Mouse (Mus musculus): ENCODE data around the gene Plscr4. TPM values are rescaled to one million over a fixed set of nuclear protein-coding genes. Genes with fewer than 3 reads are reported as not detected.
A peak's percentile ranks its signal among the peaks of the same experiment; 100 is the strongest.

Plscr4 gene
- polyA plus RNA-seq, 1 experiment = 10.8 TPM

DNA sequence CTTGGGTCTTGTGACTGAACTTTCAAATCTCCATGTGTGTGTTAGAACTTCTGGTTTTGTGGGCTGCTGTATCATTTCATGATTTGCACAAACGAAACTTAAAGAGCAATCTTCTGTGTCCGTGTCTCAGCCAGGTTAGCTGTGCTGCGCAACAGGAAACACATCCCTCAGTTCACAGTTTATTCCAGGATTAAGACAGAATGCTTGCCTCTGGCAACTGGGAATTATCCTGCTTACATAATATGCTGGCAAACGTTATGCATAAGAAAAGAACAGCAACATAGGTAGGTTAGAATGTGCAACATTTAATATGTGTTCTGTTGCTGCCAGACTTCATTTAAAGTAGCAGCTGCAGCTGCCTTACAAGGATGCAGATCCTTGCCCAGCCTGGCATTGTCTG, 10.6 kb downstream of the Plscr4 start:
- peaks cover 8% of the 10 kb centered on the region for H3K4me1 ChIP-seq (ENCODE audit: control insufficient read depth, insufficient read depth, low read length)
- H3K4me3 ChIP-seq (ENCODE audit: insufficient read depth, low read length) = no peak overlapping the region
- no peak for TF ChIP-seq POLR2A (IDR thresholded peaks at IDR 0.05; ENCODE audit: borderline replicate concordance, low read depth, low read length)
- TF ChIP-seq CTCF (IDR thresholded peaks at IDR 0.05; ENCODE audit: low read depth, low read length) = no peak
- no peak overlapping the region for H3K27ac ChIP-seq (ENCODE audit: insufficient read depth, low read depth, low read length)

DNA sequence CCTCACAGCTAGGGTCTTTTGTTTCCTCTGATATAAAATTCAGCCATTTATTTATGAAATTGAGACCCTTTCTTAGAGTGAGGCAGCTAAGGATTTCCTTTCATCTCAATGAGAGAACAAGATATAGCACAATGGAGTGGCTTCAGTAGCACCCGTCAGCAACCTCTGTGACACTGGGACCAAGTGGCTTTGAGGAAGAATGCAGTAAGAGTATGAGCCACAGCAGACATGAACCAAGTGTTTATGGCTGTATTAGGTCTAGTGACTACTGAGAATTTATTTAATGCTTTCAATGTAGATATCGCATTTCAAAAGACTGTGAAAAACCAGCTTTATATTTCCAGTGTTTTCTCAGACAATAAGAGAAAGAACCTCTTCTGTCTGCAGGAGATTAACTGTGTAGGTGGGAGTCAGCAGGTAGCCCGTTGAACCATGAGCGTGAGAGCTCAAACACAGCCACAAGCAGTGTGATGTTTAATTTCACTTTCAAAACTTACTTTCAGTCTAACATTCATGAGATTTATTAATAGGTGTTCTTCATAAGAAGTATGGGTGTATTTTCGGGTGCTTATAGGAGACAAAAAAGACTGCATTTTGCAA, 15.2 kb downstream of the Plscr4 start:
- H3K27ac ChIP-seq (ENCODE audit: insufficient read depth, low read depth, low read length) = no peak overlapping the region
- H3K4me3 ChIP-seq (ENCODE audit: insufficient read depth, low read length) = no peak overlapping the region
- TF ChIP-seq POLR2A (IDR thresholded peaks at IDR 0.05; ENCODE audit: borderline replicate concordance, low read depth, low read length) (no peak), CTCF (IDR thresholded peaks at IDR 0.05; ENCODE audit: low read depth, low read length) (no peak)

DNA sequence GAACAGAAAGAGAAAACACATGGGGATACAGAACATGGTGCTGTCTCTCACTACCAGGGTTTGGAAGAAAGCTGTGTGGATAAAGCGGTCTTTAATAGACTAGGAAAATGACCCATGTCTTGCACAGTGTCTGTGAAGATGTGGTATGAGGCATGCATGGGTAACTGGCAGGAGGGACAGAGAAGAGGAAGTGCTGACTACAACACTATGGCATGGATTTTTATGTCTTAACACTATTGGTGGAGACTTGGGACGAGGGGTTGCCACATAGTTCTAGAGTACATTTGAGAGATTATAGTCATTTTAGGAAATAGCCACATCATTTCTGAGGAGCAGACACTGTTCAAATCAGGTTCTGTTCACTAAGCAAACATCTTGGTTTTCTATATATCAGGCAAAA, 16.0 kb downstream of the Plscr4 start:
- TF ChIP-seq POLR2A (IDR thresholded peaks at IDR 0.05; ENCODE audit: borderline replicate concordance, low read depth, low read length) (no peak), CTCF (IDR thresholded peaks at IDR 0.05; ENCODE audit: low read depth, low read length) (no peak)
- H3K27ac ChIP-seq (ENCODE audit: insufficient read depth, low read depth, low read length) = no peak overlapping the region
- H3K4me1 ChIP-seq (ENCODE audit: control insufficient read depth, insufficient read depth, low read length) = peaks cover 9% of the 10 kb centered on the region; the same call in 1 of the 2 replicates
- H3K4me3 ChIP-seq (ENCODE audit: insufficient read depth, low read length) = no peak overlapping the region

More for the DNA sequence above, 15.2 kb downstream of the Plscr4 start:
- peaks cover 11% of the 10 kb centered on the region for H3K4me1 ChIP-seq (ENCODE audit: control insufficient read depth, insufficient read depth, low read length)

DNA sequence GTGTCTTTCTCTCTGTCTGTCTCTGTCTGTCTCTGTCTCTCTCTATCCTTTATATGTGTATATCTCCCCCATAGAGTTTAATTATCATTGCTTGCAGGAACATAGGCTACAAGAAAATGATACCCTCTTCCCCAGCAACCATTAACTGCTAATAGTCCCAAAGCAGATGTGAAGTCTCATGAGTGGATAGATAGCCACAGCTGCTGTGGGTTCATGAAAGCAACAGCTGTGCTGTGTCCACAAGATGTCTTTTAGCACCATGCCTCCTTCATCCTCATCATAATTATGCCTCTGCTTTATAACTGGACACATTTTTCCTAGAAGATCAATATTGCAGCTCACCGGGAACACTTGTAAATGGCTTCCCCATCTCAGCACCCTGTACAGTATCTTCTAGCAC, 17.1 kb downstream of the Plscr4 start:
- Histone ChIP-seq H3K27ac (ENCODE audit: insufficient read depth, low read depth, low read length) (no peak overlapping the region), H3K4me1 (ENCODE audit: control insufficient read depth, insufficient read depth, low read length) (peaks cover 9% of the 10 kb centered on the region; the same call in 1 of the 2 replicates), H3K4me3 (ENCODE audit: insufficient read depth, low read length) (no peak overlapping the region)
- TF ChIP-seq CTCF (IDR thresholded peaks at IDR 0.05; ENCODE audit: low read depth, low read length) = no peak
- TF ChIP-seq POLR2A (IDR thresholded peaks at IDR 0.05; ENCODE audit: borderline replicate concordance, low read depth, low read length) = no peak

DNA sequence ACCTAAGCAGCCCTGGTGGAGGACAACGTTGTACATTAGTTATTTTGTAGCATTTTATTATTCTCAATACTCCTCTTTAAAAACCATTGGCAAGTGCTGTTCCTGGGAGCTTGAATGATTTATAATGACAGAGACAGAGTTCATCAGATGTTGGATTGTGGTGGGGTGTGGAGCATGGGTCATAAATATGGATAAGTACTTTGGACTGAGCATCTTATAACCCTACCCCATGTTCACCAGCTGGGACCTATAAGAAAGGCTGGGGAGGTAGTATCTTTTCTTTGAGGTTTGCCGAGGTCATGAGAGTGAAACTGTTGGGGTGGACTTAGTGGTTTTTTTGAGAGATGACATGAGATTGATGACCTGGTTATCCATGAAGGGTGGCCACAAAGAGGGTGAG, 24.5 kb downstream of the Plscr4 start:
- Histone ChIP-seq H3K27ac (ENCODE audit: insufficient read depth, low read depth, low read length) (no peak overlapping the region), H3K4me3 (ENCODE audit: insufficient read depth, low read length) (no peak overlapping the region), H3K4me1 (ENCODE audit: control insufficient read depth, insufficient read depth, low read length) (peaks cover 5% of the 10 kb centered on the region)
- TF ChIP-seq CTCF (IDR thresholded peaks at IDR 0.05; ENCODE audit: low read depth, low read length) (no peak), POLR2A (IDR thresholded peaks at IDR 0.05; ENCODE audit: borderline replicate concordance, low read depth, low read length) (no peak)

DNA sequence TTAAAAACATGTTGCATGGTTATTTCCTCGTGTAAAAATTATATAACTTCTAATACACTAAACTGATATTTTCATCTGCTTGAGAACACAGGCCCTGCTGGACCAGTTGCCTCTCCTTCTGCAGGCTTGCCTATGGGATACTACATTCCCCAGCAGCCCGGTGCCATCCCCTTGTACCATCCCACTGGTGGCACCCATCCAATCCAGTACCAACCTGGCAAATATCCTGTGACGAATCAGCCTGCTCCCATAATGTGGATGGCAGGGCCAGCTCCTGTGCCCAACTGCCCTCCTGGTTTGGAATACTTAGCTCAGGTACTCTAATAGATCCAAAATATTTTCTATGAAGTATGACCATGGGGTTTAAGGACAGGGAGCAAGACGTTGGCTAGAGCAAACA, 25.4 kb downstream of the Plscr4 start:
- TF ChIP-seq POLR2A (IDR thresholded peaks at IDR 0.05; ENCODE audit: borderline replicate concordance, low read depth, low read length) = no peak

DNA sequence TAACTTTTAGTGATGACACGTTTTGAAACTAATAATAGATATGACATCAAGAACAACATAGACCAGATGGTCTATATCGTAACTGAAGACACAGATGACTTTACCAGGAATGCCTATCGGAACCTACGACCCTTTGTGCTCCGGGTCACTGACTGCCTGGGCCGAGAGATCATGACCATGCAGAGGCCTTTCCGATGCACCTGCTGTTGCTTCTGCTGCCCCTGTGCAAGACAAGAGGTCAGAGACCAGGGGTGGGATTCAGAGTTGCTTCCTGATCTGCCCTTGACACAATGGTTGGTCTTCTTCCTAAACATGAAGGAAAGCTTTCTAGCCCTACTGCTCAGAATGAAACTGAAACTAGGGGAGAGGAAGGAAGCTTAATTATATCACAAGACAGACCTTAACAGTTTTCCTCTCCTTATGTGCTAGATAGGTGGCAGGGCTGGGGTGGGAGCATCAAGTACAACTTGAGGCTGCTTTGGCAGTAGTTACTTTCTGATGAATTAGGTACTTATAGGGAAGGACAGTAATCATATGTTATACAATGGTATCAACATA, 27.6 kb downstream of the Plscr4 start:
- TF ChIP-seq CTCF (IDR thresholded peaks at IDR 0.05; ENCODE audit: low read depth, low read length) (no peak), POLR2A (IDR thresholded peaks at IDR 0.05; ENCODE audit: borderline replicate concordance, low read depth, low read length) (no peak)
- Histone ChIP-seq H3K27ac (ENCODE audit: insufficient read depth, low read depth, low read length) (peak overlapping the region; percentile 56), H3K4me3 (ENCODE audit: insufficient read depth, low read length) (no peak overlapping the region), H3K4me1 (ENCODE audit: control insufficient read depth, insufficient read depth, low read length) (peaks cover 10% of the 10 kb centered on the region)

More for the DNA sequence above, 25.4 kb downstream of the Plscr4 start:
- H3K4me3 ChIP-seq (ENCODE audit: insufficient read depth, low read length) = no peak overlapping the region
- no peak overlapping the region for H3K27ac ChIP-seq (ENCODE audit: insufficient read depth, low read depth, low read length)
- peaks cover 5% of the 10 kb centered on the region for H3K4me1 ChIP-seq (ENCODE audit: control insufficient read depth, insufficient read depth, low read length)

DNA sequence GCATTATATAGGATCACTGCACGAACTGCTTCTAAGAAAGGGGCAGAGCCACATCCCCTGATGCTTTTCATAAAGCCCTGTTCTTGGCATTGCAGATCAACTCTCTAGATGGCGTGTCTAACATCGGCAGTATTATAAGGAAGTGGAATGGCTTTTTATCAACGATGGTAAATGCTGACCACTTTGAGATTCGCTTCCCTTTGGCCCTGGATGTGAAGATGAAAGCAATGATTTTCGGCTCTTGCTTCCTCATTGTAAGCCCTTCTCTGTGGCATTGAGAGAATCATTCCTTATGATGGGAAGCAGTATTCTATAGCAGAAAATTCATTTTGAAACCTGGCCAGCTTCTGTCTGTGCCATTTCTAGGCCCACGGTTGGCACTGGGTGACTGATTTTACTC, 32.7 kb downstream of the Plscr4 start:
- Histone ChIP-seq H3K27ac (ENCODE audit: insufficient read depth, low read depth, low read length) (peak overlapping the region; percentile 29; the same call in 1 of the 2 replicates), H3K4me3 (ENCODE audit: insufficient read depth, low read length) (no peak overlapping the region), H3K4me1 (ENCODE audit: control insufficient read depth, insufficient read depth, low read length) (peaks cover 12% of the 10 kb centered on the region)
- TF ChIP-seq POLR2A (IDR thresholded peaks at IDR 0.05; ENCODE audit: borderline replicate concordance, low read depth, low read length) (no peak), CTCF (IDR thresholded peaks at IDR 0.05; ENCODE audit: low read depth, low read length) (no peak)

DNA sequence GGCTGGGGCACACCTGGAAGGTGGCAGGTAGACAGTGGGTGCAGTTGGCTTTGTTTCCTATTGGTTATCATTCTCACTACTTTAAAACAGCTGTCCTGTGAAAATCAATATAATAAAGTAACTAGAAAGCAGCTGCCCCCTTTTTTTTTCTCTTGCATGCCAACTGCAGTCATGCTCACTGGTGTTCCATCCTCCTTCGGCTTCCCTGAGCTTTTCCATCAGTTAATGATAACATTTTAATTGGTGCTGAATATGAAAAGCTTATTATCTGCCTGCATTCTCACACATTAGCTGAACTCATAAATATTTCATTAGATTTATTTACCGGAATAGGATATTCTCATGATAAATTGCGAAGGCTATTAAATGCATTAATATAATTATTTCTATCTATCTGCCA, 33.1 kb downstream of the Plscr4 start:
- Histone ChIP-seq H3K4me3 (ENCODE audit: insufficient read depth, low read length) (no peak overlapping the region), H3K27ac (ENCODE audit: insufficient read depth, low read depth, low read length) (peak overlapping the region; percentile 29; the same call in 1 of the 2 replicates), H3K4me1 (ENCODE audit: control insufficient read depth, insufficient read depth, low read length) (peaks cover 10% of the 10 kb centered on the region)
- no peak for TF ChIP-seq POLR2A (IDR thresholded peaks at IDR 0.05; ENCODE audit: borderline replicate concordance, low read depth, low read length)
- TF ChIP-seq CTCF (IDR thresholded peaks at IDR 0.05; ENCODE audit: low read depth, low read length) = no peak

DNA sequence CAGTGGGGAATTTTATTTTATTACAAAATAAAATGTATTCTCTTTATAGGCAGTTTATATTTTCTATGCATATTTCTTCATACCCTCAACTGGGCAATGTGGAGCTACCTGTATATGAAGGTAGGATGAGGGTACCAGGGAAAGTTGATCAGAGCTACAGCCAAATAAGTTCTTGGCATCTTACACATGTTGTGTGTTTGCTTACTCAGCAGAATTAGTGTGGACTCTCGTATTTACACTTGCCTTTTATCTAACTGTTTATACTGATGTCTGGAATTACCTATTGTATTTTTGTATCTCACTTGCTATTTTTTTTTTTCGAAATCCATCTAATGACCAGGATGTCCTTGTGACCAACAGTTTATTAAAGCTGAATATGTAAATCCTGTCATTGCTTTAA, 34.1 kb downstream of the Plscr4 start:
- H3K27ac ChIP-seq (ENCODE audit: insufficient read depth, low read depth, low read length) = no peak overlapping the region
- H3K4me1 ChIP-seq (ENCODE audit: control insufficient read depth, insufficient read depth, low read length) = peaks cover 9% of the 10 kb centered on the region
- H3K4me3 ChIP-seq (ENCODE audit: insufficient read depth, low read length) = no peak overlapping the region
- TF ChIP-seq POLR2A (IDR thresholded peaks at IDR 0.05; ENCODE audit: borderline replicate concordance, low read depth, low read length) (no peak), CTCF (IDR thresholded peaks at IDR 0.05; ENCODE audit: low read depth, low read length) (no peak)
